In genomic region chr2:74681594-74682531, GRCm38 (mm10) we compare ENCODE assay signal across 11 mouse cellular contexts. TPM values are rescaled to one million over a fixed set of nuclear protein-coding genes. Genes with fewer than 3 reads are reported as not detected.
DNase-seq lines count a peak whose midpoint lies in the region; ATAC-seq and TF ChIP-seq lines count a peak whose summit lies in the region.
"Had no signal": no experiment of that assay in that cellular context is flagged by ENCODE, and none has a peak within 500 bp of the region (broad histone marks: within the 10 kb centered on the region; RNA-seq: fewer than 3 reads in every experiment).

No protein-coding gene starts in this region.

- no peak overlapping the region for H3K27ac ChIP-seq in liver, embryonic 11.5 days (ENCODE audit: low read depth, low read length)
- H3K27ac ChIP-seq in embryonic fibroblast, embryonic 13.5 days (ENCODE audit: insufficient read depth, low read length), result peak overlapping the region; percentile 0; the same call in 1 of the 2 replicates
- peak overlapping the region; percentile 82 for H3K27ac ChIP-seq in neural tube, embryonic 13.5 days (replicated peaks)

- H3K27me3 ChIP-seq in liver, embryonic 11.5 days (replicated peaks; ENCODE audit: control insufficient read depth, insufficient read depth, low read length), result peaks cover 99% of the 10 kb centered on the region
- H3K27me3 ChIP-seq in neural tube, embryonic 13.5 days, result peaks cover 96% of the 10 kb centered on the region

- no peak for TF ChIP-seq CTCF in embryonic fibroblast, embryonic 13.5 days (IDR thresholded peaks at IDR 0.05; ENCODE audit: borderline replicate concordance, insufficient read depth, low read length)

- no peak for TF ChIP-seq POLR2A in embryonic fibroblast, embryonic 13.5 days (IDR thresholded peaks at IDR 0.05; ENCODE audit: low read depth, low read length)

- peaks cover 7% of the 10 kb centered on the region; the same call in 1 of the 2 replicates for H3K4me1 ChIP-seq in liver, embryonic 11.5 days (replicated peaks; ENCODE audit: control insufficient read depth, insufficient read depth, low read length)
- no peaks in the 10 kb centered on the region for H3K4me1 ChIP-seq in embryonic fibroblast, embryonic 13.5 days (ENCODE audit: control insufficient read depth, insufficient read depth, low read length)
- H3K4me1 ChIP-seq in neural tube, embryonic 13.5 days (replicated peaks), result peaks cover 12% of the 10 kb centered on the region

- no peak for DNase-seq in liver, embryonic 11.5 days (ENCODE audit: low spot score)
- no peak for DNase-seq in liver
- DNase-seq in kidney, postnatal 10 days, result peak; percentile 69
- DNase-seq in T-cell, adult 2 months (ENCODE audit: low spot score), result no peak
- no peak for DNase-seq in adrenal gland, postnatal 4 days (ENCODE audit: low spot score in 2 of 2)
- DNase-seq in cerebellum, postnatal 36 days, result no peak
- DNase-seq: embryo, embryonic 11 days had no signal

- no peaks in the 10 kb centered on the region for H3K9me3 ChIP-seq in liver, embryonic 11.5 days (ENCODE audit: control insufficient read depth, low read length)
- H3K9me3 ChIP-seq in neural tube, embryonic 13.5 days, result no peaks in the 10 kb centered on the region

- no peak; the same call in 1 of the 2 replicates for ATAC-seq in liver, embryonic 11.5 days (replicated peaks; ENCODE audit: low FRiP score)
- ATAC-seq in neural tube, embryonic 13.5 days (ENCODE audit: low read depth), result peak; percentile 47

- no peaks in the 10 kb centered on the region for H3K36me3 ChIP-seq in liver, embryonic 11.5 days (ENCODE audit: control insufficient read depth, insufficient read depth, low read length)
- H3K36me3 ChIP-seq in neural tube, embryonic 13.5 days, result no peaks in the 10 kb centered on the region

- WGBS in liver, embryonic 11.5 days, result 2% methylated on average over 76 of the region's 78 CpGs
- under 1% methylated on average over 78 of the region's 78 CpGs for WGBS in neural tube, embryonic 13.5 days

- H3K9ac ChIP-seq in liver, embryonic 11.5 days (ENCODE audit: low read depth, low read length), result no peak overlapping the region
- H3K9ac ChIP-seq in neural tube, embryonic 13.5 days, result peak overlapping the region; percentile 75

- peak overlapping the region; percentile 14; the same call in 1 of the 2 replicates for H3K4me3 ChIP-seq in liver, embryonic 11.5 days (ENCODE audit: low read depth, low read length)
- peak overlapping the region; percentile 13 for H3K4me3 ChIP-seq in embryonic fibroblast, embryonic 13.5 days (ENCODE audit: insufficient read depth, low read length)
- peak overlapping the region; percentile 42 for H3K4me3 ChIP-seq in neural tube, embryonic 13.5 days

- peak overlapping the region; percentile 31 for H3K4me2 ChIP-seq in liver, embryonic 11.5 days
- H3K4me2 ChIP-seq in neural tube, embryonic 13.5 days, result peak overlapping the region; percentile 44

RNA-seq across cellular contexts. Expression of gene Hoxd11, which starts 2.5 kb away (rescaled TPM):
- 0.14 and 0.44 TPM in 2 replicates for polyA plus RNA-seq in liver, embryonic 11.5 days (2014; fragmentation: Nextera tagmentation; extraction: Ambion mirVana)
- polyA plus RNA-seq in embryonic fibroblast, embryonic 13.5 days (2011; ENCODE audit: insufficient read length, low read depth, missing spikeins), result 2.8 and 3.8 TPM in 2 replicates
- polyA plus RNA-seq in neural tube, embryonic 13.5 days (2015; fragmentation: Nextera tagmentation; extraction: Ambion mirVana), result 4.0 and 6.5 TPM in 2 replicates
- total RNA-seq in adrenal gland, postnatal 4 days (2021), result 1 to 10 TPM in 1 of 2 experiments, not detected in 1; 5.1 TPM
- total RNA-seq: left cerebral cortex, postnatal 36 days had no signal
- polyA plus RNA-seq: small intestine, adult 2 months had no signal

RNA-seq across cellular contexts. Expression of gene Hoxd12, which starts 7.0 kb away (rescaled TPM):
- polyA plus RNA-seq in liver, embryonic 11.5 days (2014; fragmentation: Nextera tagmentation; extraction: Ambion mirVana), result 0.12 and 0.49 TPM in 2 replicates
- polyA plus RNA-seq in embryonic fibroblast, embryonic 13.5 days (2011; ENCODE audit: insufficient read length, low read depth, missing spikeins), result 2.3 and 3.7 TPM in 2 replicates
- 0.50 and 1.7 TPM in 2 replicates for polyA plus RNA-seq in neural tube, embryonic 13.5 days (2015; fragmentation: Nextera tagmentation; extraction: Ambion mirVana)
- total RNA-seq in adrenal gland, postnatal 4 days (2021), result not detected
- total RNA-seq: left cerebral cortex, postnatal 36 days had no signal
- polyA plus RNA-seq: small intestine, adult 2 months had no signal

RNA-seq across cellular contexts. Expression of gene Hoxd10, which starts 9.9 kb away (rescaled TPM):
- polyA plus RNA-seq in liver, embryonic 11.5 days (2014; fragmentation: Nextera tagmentation; extraction: Ambion mirVana), result 0.09 and 0.30 TPM in 2 replicates
- polyA plus RNA-seq in embryonic fibroblast, embryonic 13.5 days (2011; ENCODE audit: insufficient read length, low read depth, missing spikeins), result 3.7 and 4.4 TPM in 2 replicates
- polyA plus RNA-seq in neural tube, embryonic 13.5 days (2015; fragmentation: Nextera tagmentation; extraction: Ambion mirVana), result 87.2 and 132 TPM in 2 replicates
- total RNA-seq in adrenal gland, postnatal 4 days (2021), result 1 to 10 TPM in 1 of 2 experiments, under 1 TPM in 1; 0.71 to 5.2 TPM
- total RNA-seq: left cerebral cortex, postnatal 36 days had no signal
- polyA plus RNA-seq: small intestine, adult 2 months had no signal

RNA-seq across cellular contexts. Expression of gene Hoxd13, which starts 13.8 kb away (rescaled TPM):
- polyA plus RNA-seq in liver, embryonic 11.5 days (2014; fragmentation: Nextera tagmentation; extraction: Ambion mirVana), result 0.06 and 0.45 TPM in 2 replicates
- 17.0 and 20.1 TPM in 2 replicates for polyA plus RNA-seq in embryonic fibroblast, embryonic 13.5 days (2011; ENCODE audit: insufficient read length, low read depth, missing spikeins)
- 0.10 and 0.19 TPM in 2 replicates for polyA plus RNA-seq in neural tube, embryonic 13.5 days (2015; fragmentation: Nextera tagmentation; extraction: Ambion mirVana)
- total RNA-seq in adrenal gland, postnatal 4 days (2021), result not detected
- total RNA-seq: left cerebral cortex, postnatal 36 days had no signal
- polyA plus RNA-seq: small intestine, adult 2 months had no signal

RNA-seq across cellular contexts. Expression of gene Hoxd9, which starts 15.7 kb away (rescaled TPM):
- polyA plus RNA-seq in liver, embryonic 11.5 days (2014; fragmentation: Nextera tagmentation; extraction: Ambion mirVana), result 0.10 and 0.22 TPM in 2 replicates
- 2.1 and 3.5 TPM in 2 replicates for polyA plus RNA-seq in embryonic fibroblast, embryonic 13.5 days (2011; ENCODE audit: insufficient read length, low read depth, missing spikeins)
- polyA plus RNA-seq in neural tube, embryonic 13.5 days (2015; fragmentation: Nextera tagmentation; extraction: Ambion mirVana), result 27.7 and 42.7 TPM in 2 replicates
- 10 to 100 TPM in 1 of 2 experiments, 1 to 10 TPM in 1; 7.1 to 17.8 TPM for total RNA-seq in adrenal gland, postnatal 4 days (2021)
- total RNA-seq: left cerebral cortex, postnatal 36 days had no signal

Comparison
In these comparisons a context has a peak if more than half of its experiments do, and no peak if none do; other contexts are left out.
1. RNA of gene Hoxd10, which starts 9.9 kb away (polyA plus RNA-seq): 87.2 to 132 TPM in neural tube, embryonic 13.5 days; 3.7 to 4.4 TPM in embryonic fibroblast, embryonic 13.5 days and 0.09 to 0.30 TPM in liver, embryonic 11.5 days; every median in the first group is over 10 times any median in the second.
2. Peak in every context shown above with its lines, with median percentiles within 50 percentile points of each other: H3K4me3 ChIP-seq.